Mouse (Mus musculus): ENCODE measurements at regions not wholly inside any gene's neighbourhood (a gene's known extent, or its start where the extent isn't known, plus 50 kb on each side); places are given as distances from the start of the nearest gene placed in this dataset.

DNA sequence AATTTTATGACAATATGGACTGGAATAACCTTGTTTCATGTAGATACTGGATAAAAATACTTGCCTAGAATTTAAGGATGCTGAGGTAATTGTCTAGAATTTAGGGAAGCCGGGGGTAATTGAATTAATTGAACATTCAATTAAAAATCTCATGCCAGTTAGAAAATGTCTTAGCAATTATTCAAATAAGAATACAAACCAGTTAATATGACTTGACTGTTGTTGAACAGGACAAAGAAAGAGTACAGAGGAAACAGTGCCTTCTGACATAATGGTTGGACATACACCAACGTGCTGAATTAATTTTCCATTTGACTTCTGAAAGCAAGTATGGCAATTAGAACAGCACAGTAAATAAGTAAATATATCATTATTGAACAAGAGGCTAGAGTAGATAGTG is 377.4 kb upstream of the Vrk2 start:
- no peak for TF ChIP-seq MAX (IDR thresholded peaks at IDR 0.05; ENCODE audit: low read length)
- TF ChIP-seq ZC3H11A (IDR thresholded peaks at IDR 0.05; ENCODE audit: low read depth, low read length): no peak
- TF ChIP-seq CTCF (conservative IDR thresholded peaks at IDR 0.05 in 1 of 2, IDR thresholded peaks at IDR 0.05 in 1 of 2; ENCODE audit: low read depth in 2 of 2, low read length in 2 of 2): no peak
- no peak for TF ChIP-seq KAT2A (IDR thresholded peaks at IDR 0.05; ENCODE audit: insufficient replicate concordance, low read length)
- no peak for TF ChIP-seq POLR2A (IDR thresholded peaks at IDR 0.05; ENCODE audit: low read depth, low read length)
- TF ChIP-seq POLR2AphosphoS2 (IDR thresholded peaks at IDR 0.05; ENCODE audit: low read depth, low read length): no peak
- TF ChIP-seq PAX5 (IDR thresholded peaks at IDR 0.05; ENCODE audit: low read length): no peak
- no peak for TF ChIP-seq USF1 (IDR thresholded peaks at IDR 0.05; ENCODE audit: low read depth, low read length)
- no peak for TF ChIP-seq IRF4 (IDR thresholded peaks at IDR 0.05; ENCODE audit: low read depth, low read length)
- no peak for TF ChIP-seq NRF1 (IDR thresholded peaks at IDR 0.05; ENCODE audit: low read depth, low read length)
- TF ChIP-seq ZNF384 (IDR thresholded peaks at IDR 0.05; ENCODE audit: low read depth, low read length): no peak
- no peak for TF ChIP-seq BHLHE40 (IDR thresholded peaks at IDR 0.05; ENCODE audit: low read depth, low read length)
- no peak for TF ChIP-seq MXI1 (IDR thresholded peaks at IDR 0.05; ENCODE audit: low read depth, low read length)
- TF ChIP-seq SIN3A (IDR thresholded peaks at IDR 0.05; ENCODE audit: low read length): no peak

Measured in CH12.LX (cell line).